Mouse (Mus musculus) lung, embryonic 15.5 days (tissue): ENCODE data around the gene Vps26c. TPM values are rescaled to one million over a fixed set of nuclear protein-coding genes. Genes with fewer than 3 reads are reported as not detected.

Experiments used
- ATAC-seq: fragments of 200-750 bp; cut with Nextera tagmentation; 2 replicates; pipeline ENCODE4 v1.8.0; 2017; ENCODE audit warnings: moderate number of reproducible peaks, borderline replicate concordance; ENCODE audit not compliant: low FRiP score, low TSS enrichment; ENCODE audit errors: extremely low read depth
- H3K27ac ChIP-seq: fragments of 300-500 bp; sonication (generic); 2 replicates; pipeline ENCODE4 v1.5.1; 2015; ENCODE audit warnings: moderate library complexity, mild to moderate bottlenecking, inconsistent platforms
- H3K27me3 ChIP-seq: fragments of 300-500 bp; sonication (generic); 2 replicates; pipeline ENCODE4 v1.6.1; 2015; ENCODE audit warnings: inconsistent platforms
- H3K36me3 ChIP-seq: fragments of 300-500 bp; sonication (generic); 2 replicates; pipeline ENCODE4 v1.6.1; 2015; ENCODE audit warnings: inconsistent platforms
- H3K4me1 ChIP-seq: fragments of 300-500 bp; sonication (generic); 2 replicates; pipeline ENCODE4 v1.6.1; 2015; ENCODE audit warnings: inconsistent platforms
- H3K4me2 ChIP-seq: fragments of 300-500 bp; sonication (generic); 2 replicates; pipeline ENCODE4 v1.6.1; 2015; ENCODE audit warnings: inconsistent platforms, mild to moderate bottlenecking, moderate library complexity
- H3K4me3 ChIP-seq: fragments of 300-500 bp; sonication (generic); 2 replicates; pipeline ENCODE4 v1.5.1; 2015; ENCODE audit warnings: mild to moderate bottlenecking, inconsistent platforms
- H3K9ac ChIP-seq: fragments of 300-500 bp; sonication (generic); 2 replicates; pipeline ENCODE4 v1.6.1; 2015; ENCODE audit warnings: inconsistent platforms
- H3K9me3 ChIP-seq: fragments of 300-500 bp; sonication (generic); 2 replicates; pipeline ENCODE4 v1.6.1; 2016; ENCODE audit warnings: inconsistent platforms
- WGBS: fragments of 180-500 bp; shearing (Covaris S2); methylation state at CpG from one replicate; pipeline ENCODE4 v1.1.7; 2015; 5-methylcytosine and 5-hydroxymethylcytosine counted together
- polyA plus RNA-seq: library from polyadenylated mRNA; unstranded; fragments of >200 nt; fragmentation: Nextera tagmentation; extraction: Ambion mirVana; gene quantifications from 2 replicates; pipeline ENCODE4 v1.2.1, GENCODE M21; 2015

The Vps26c gene
- polyA plus RNA-seq = 59.6 and 65.2 TPM in 2 replicates

GRCm38 (mm10) chr16:94526344-94527151 lies at the start of gene Vps26c:
Vps26c (minus strand) TSS chr16:94526830.
- Histone ChIP-seq H3K36me3 (no peaks in the 10 kb centered on the region), H3K4me1 (peaks cover 29% of the 10 kb centered on the region), H3K9me3 (no peaks in the 10 kb centered on the region), H3K27me3 (no peaks in the 10 kb centered on the region), H3K9ac (peak within 1 kb of the TSS; percentile 78), H3K4me2 (peak within 1 kb of the TSS; percentile 72), H3K4me3 (peak within 1 kb of the TSS; percentile 94), H3K27ac (peak within 1 kb of the TSS; percentile 94)
- peak; percentile 92 for ATAC-seq
- WGBS = under 1% methylated on average over 92 of the region's 93 CpGs

GRCm38 (mm10) chr16:94575757-94576156 lies 49.1 kb upstream of the Vps26c start:
- Histone ChIP-seq H3K27me3 (no peaks in the 10 kb centered on the region), H3K27ac (no peak overlapping the region), H3K36me3 (no peaks in the 10 kb centered on the region), H3K9ac (no peak overlapping the region), H3K4me2 (no peak overlapping the region), H3K4me3 (no peak overlapping the region), H3K9me3 (no peaks in the 10 kb centered on the region), H3K4me1 (peaks cover 59% of the 10 kb centered on the region)
- 45% methylated on average over 5 of the region's 5 CpGs for WGBS
- ATAC-seq = no peak

GRCm38 (mm10) chr16:94574718-94575094 lies 48.1 kb upstream of the Vps26c start:
- no peak overlapping the region for H3K27ac ChIP-seq
- H3K9ac ChIP-seq = no peak overlapping the region
- H3K4me2 ChIP-seq = no peak overlapping the region
- no peak overlapping the region for H3K4me3 ChIP-seq
- no peaks in the 10 kb centered on the region for H3K27me3 ChIP-seq
- peaks cover 53% of the 10 kb centered on the region for H3K4me1 ChIP-seq
- no peaks in the 10 kb centered on the region for H3K36me3 ChIP-seq
- no peaks in the 10 kb centered on the region for H3K9me3 ChIP-seq
- ATAC-seq = no peak

DNA sequence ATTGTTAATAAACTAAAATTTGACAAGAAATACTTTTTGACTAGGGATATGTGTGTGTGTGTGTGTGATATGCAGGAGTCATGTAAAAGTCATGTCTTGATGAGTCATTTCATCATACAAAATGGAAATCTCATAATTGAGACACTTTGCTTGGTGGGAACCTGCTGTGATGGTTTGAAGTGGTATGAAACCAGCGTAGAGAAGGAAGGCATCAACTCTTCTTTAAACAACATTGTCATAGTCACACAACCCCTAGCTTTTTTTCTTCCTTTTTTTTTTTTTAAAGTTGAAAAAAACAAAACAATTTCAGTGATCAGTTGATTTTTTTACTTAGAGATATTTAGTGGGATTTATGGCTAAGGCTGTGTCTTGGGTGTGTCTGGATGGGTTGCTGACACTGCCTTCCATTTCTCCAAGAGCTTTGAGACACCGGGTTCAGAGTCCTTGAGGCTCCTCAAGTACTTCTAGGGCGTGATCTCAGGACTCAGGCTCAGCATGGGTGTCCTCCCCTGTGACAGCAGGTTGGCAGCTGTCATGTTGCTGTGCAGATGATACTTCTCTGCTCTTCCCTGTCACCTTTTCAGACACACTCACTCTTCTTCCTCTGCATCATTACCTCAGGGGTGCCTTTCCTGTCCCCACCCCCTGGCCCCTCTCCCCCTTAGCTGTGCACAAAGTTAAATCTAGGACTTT lies 47.5 kb upstream of the Vps26c start:
- H3K9me3 ChIP-seq = no peaks in the 10 kb centered on the region
- no peak overlapping the region for H3K4me3 ChIP-seq
- no peak overlapping the region for H3K27ac ChIP-seq
- ATAC-seq = no peak
- H3K4me2 ChIP-seq = no peak overlapping the region
- no peaks in the 10 kb centered on the region for H3K36me3 ChIP-seq
- no peak overlapping the region for H3K9ac ChIP-seq
- 70% methylated on average over 3 of the region's 3 CpGs for WGBS
- H3K4me1 ChIP-seq = peaks cover 50% of the 10 kb centered on the region
- H3K27me3 ChIP-seq = no peaks in the 10 kb centered on the region

GRCm38 (mm10) chr16:94572422-94572821 lies 45.8 kb upstream of the Vps26c start:
- no peaks in the 10 kb centered on the region for H3K9me3 ChIP-seq
- ATAC-seq = no peak
- no peak overlapping the region for H3K4me3 ChIP-seq
- H3K9ac ChIP-seq = no peak overlapping the region
- H3K27me3 ChIP-seq = no peaks in the 10 kb centered on the region
- H3K4me1 ChIP-seq = peaks cover 54% of the 10 kb centered on the region
- 29% methylated on average over 2 of the region's 2 CpGs for WGBS
- H3K36me3 ChIP-seq = no peaks in the 10 kb centered on the region
- peak overlapping the region; percentile 31 for H3K4me2 ChIP-seq
- no peak overlapping the region for H3K27ac ChIP-seq

GRCm38 (mm10) chr16:94571111-94571993 lies 44.7 kb upstream of the Vps26c start:
- ATAC-seq = no peak
- H3K36me3 ChIP-seq = no peaks in the 10 kb centered on the region
- no peaks in the 10 kb centered on the region for H3K9me3 ChIP-seq
- peak overlapping the region; percentile 95 for H3K4me3 ChIP-seq
- H3K4me2 ChIP-seq = peak overlapping the region; percentile 70
- H3K4me1 ChIP-seq = peaks cover 53% of the 10 kb centered on the region
- H3K9ac ChIP-seq = peak overlapping the region; percentile 100
- peak overlapping the region; percentile 100 for H3K27ac ChIP-seq
- no peaks in the 10 kb centered on the region for H3K27me3 ChIP-seq
- whole genome bisulfite sequencing = 18% methylated on average over 10 of the region's 10 CpGs

GRCm38 (mm10) chr16:94570361-94571041 lies 43.9 kb upstream of the Vps26c start:
- Histone ChIP-seq H3K4me2 (peak overlapping the region; percentile 70), H3K9me3 (no peaks in the 10 kb centered on the region), H3K27ac (peak overlapping the region; percentile 100), H3K36me3 (no peaks in the 10 kb centered on the region), H3K27me3 (no peaks in the 10 kb centered on the region), H3K4me3 (peak overlapping the region; percentile 95), H3K9ac (peak overlapping the region; percentile 100), H3K4me1 (peaks cover 46% of the 10 kb centered on the region)
- ATAC-seq = peak; percentile 33; the same call in 1 of the 2 replicates
- under 1% methylated on average over 63 of the region's 88 CpGs for WGBS

- Histone ChIP-seq H3K4me2 (peak within 1 kb of the TSS; percentile 70), H3K4me3 (peak within 1 kb of the TSS; percentile 95), H3K36me3 (no peaks in the 10 kb centered on the region), H3K27me3 (no peaks in the 10 kb centered on the region), H3K27ac (peak within 1 kb of the TSS; percentile 100), H3K9me3 (no peaks in the 10 kb centered on the region), H3K4me1 (peaks cover 42% of the 10 kb centered on the region), H3K9ac (peak within 1 kb of the TSS; percentile 100)
- under 1% methylated on average over 93 of the region's 133 CpGs for WGBS
- peak; percentile 94 for ATAC-seq
Measured at GRCm38 (mm10) chr16:94569229-94570176, 42.9 kb upstream of the Vps26c start, which contains the start of gene Dyrk1a. Dyrk1a (plus strand) TSS chr16:94570010.

GRCm38 (mm10) chr16:94568335-94569228 lies 42.0 kb upstream of the Vps26c start:
- peak overlapping the region; percentile 62 for H3K4me2 ChIP-seq
- no peaks in the 10 kb centered on the region for H3K27me3 ChIP-seq
- ATAC-seq = peak; percentile 87
- no peaks in the 10 kb centered on the region for H3K9me3 ChIP-seq
- H3K9ac ChIP-seq = peak overlapping the region; percentile 77
- H3K4me1 ChIP-seq = peaks cover 34% of the 10 kb centered on the region
- H3K4me3 ChIP-seq = peak overlapping the region; percentile 95
- H3K36me3 ChIP-seq = no peaks in the 10 kb centered on the region
- H3K27ac ChIP-seq = peak overlapping the region; percentile 100
- 1% methylated on average over 27 of the region's 53 CpGs for WGBS
